Mouse (Mus musculus) stomach, postnatal 0 days (tissue): Measurements from ENCODE around the gene Eif5a2. TPM values are rescaled to one million over a fixed set of nuclear protein-coding genes. Genes with fewer than 3 reads are reported as not detected.

Experiments used
- ATAC-seq: fragments of 200-750 bp; cut with Nextera tagmentation; 2 replicates; pipeline ENCODE4 v1.8.0; 2017; ENCODE audit not compliant: low FRiP score, low TSS enrichment
- DNase-seq: peaks from one replicate; pipeline ENCODE4 v3.0.0-alpha.2; 2016; ENCODE audit warnings: low spot score
- H3K27ac ChIP-seq: fragments of 300-500 bp; sonication (generic); replicated peaks from 2 replicates; pipeline ENCODE4 v1.5.1; 2014; ENCODE audit warnings: mild to moderate bottlenecking, control low read depth
- H3K27me3 ChIP-seq: fragments of 300-500 bp; sonication (generic); 2 replicates; pipeline ENCODE4 v1.6.1; 2014; ENCODE audit warnings: low read length; ENCODE audit not compliant: control insufficient read depth, insufficient read depth
- H3K36me3 ChIP-seq: fragments of 300-500 bp; sonication (generic); 2 replicates; pipeline ENCODE4 v1.6.1; 2014; ENCODE audit warnings: low read length, mixed read lengths; ENCODE audit not compliant: control insufficient read depth, insufficient read depth
- H3K4me1 ChIP-seq: fragments of 300-500 bp; sonication (generic); replicated peaks from 2 replicates; pipeline ENCODE4 v1.6.1; 2014; ENCODE audit warnings: antibody characterized with exemption; ENCODE audit not compliant: control insufficient read depth, insufficient read depth
- H3K4me2 ChIP-seq: fragments of 300-500 bp; sonication (generic); replicated peaks from 2 replicates; pipeline ENCODE4 v1.6.1; 2014; ENCODE audit warnings: low read depth, mild to moderate bottlenecking, control low read depth, moderate library complexity
- H3K4me3 ChIP-seq: fragments of 300-500 bp; sonication (generic); 2 replicates; pipeline ENCODE4 v1.5.1; 2014; ENCODE audit warnings: low read depth, low read length, control low read depth
- H3K9ac ChIP-seq: fragments of 300-500 bp; sonication (generic); 2 replicates; pipeline ENCODE4 v1.6.1; 2014; ENCODE audit warnings: mild to moderate bottlenecking, low read length, control low read depth, mixed read lengths
- H3K9me3 ChIP-seq: fragments of 300-500 bp; sonication (generic); 2 replicates; pipeline ENCODE4 v1.6.1; 2016; ENCODE audit warnings: low read length; ENCODE audit not compliant: control insufficient read depth
- CTCF ChIP-seq: IDR thresholded peaks from 2 replicates; pipeline ENCODE4 v1.5.1; 2016; ENCODE audit warnings: antibody characterized with exemption, low read depth, mild to moderate bottlenecking, moderate library complexity
- EP300 ChIP-seq: optimal IDR thresholded peaks from 2 replicates; pipeline ENCODE3; 2016; ENCODE audit warnings: antibody characterized with exemption
- WGBS: fragments of 180-500 bp; shearing (Covaris S2); extraction: QIAGEN DNeasy Blood & Tissue Kit; methylation state at CpG from one replicate; pipeline ENCODE4 v1.1.7; 2014; 5-methylcytosine and 5-hydroxymethylcytosine counted together
- polyA plus RNA-seq: library from polyadenylated mRNA; unstranded; fragments of >200 nt; fragmentation: Nextera tagmentation; extraction: Ambion mirVana; gene quantifications from 2 replicates; pipeline ENCODE4 v1.2.1, GENCODE M21; 2015

Eif5a2 gene
- polyA plus RNA-seq, 1 experiment from 2014 or later = 1.5 TPM

GRCm38 (mm10) chr3:28781848-28782247 lies 772 bp downstream of the Eif5a2 start:
- no peak overlapping the region for H3K27ac ChIP-seq
- no peaks in the 10 kb centered on the region for H3K27me3 ChIP-seq
- TF ChIP-seq CTCF (no peak), EP300 (no peak)
- 24% methylated on average over 14 of the region's 14 CpGs for WGBS
- ATAC-seq = no peak
- H3K36me3 ChIP-seq = no peaks in the 10 kb centered on the region
- peak overlapping the region; percentile 99 for H3K4me2 ChIP-seq
- peak overlapping the region; percentile 68 for H3K9ac ChIP-seq
- H3K4me1 ChIP-seq = no peaks in the 10 kb centered on the region
- DNase-seq = no peak
- no peaks in the 10 kb centered on the region for H3K9me3 ChIP-seq
- peak overlapping the region; percentile 63 for H3K4me3 ChIP-seq

- ATAC-seq = no peak
- Histone ChIP-seq H3K4me1 (no peaks in the 10 kb centered on the region), H3K4me3 (no peak overlapping the region), H3K4me2 (no peak overlapping the region), H3K36me3 (no peaks in the 10 kb centered on the region), H3K27me3 (no peaks in the 10 kb centered on the region), H3K9ac (no peak overlapping the region), H3K27ac (no peak overlapping the region), H3K9me3 (no peaks in the 10 kb centered on the region)
- TF ChIP-seq CTCF (no peak), EP300 (no peak)
- WGBS = 83% methylated on average over 2 of the region's 2 CpGs
- DNase-seq = no peak
Observed at GRCm38 (mm10) chr3:28784176-28784575, 3.1 kb downstream of the Eif5a2 start.

- Histone ChIP-seq H3K36me3 (no peaks in the 10 kb centered on the region), H3K4me2 (no peak overlapping the region), H3K9me3 (no peaks in the 10 kb centered on the region), H3K4me1 (no peaks in the 10 kb centered on the region), H3K9ac (no peak overlapping the region), H3K27me3 (no peaks in the 10 kb centered on the region), H3K27ac (no peak overlapping the region), H3K4me3 (no peak overlapping the region)
- DNase-seq (no peak), ATAC-seq (no peak)
- WGBS = 82% methylated on average over 7 of the region's 7 CpGs
- TF ChIP-seq CTCF (no peak), EP300 (no peak)
Observed at GRCm38 (mm10) chr3:28794835-28795234, 13.8 kb downstream of the Eif5a2 start.

GRCm38 (mm10) chr3:28805301-28806097 lies 24.4 kb downstream of the Eif5a2 start, which contains the start of gene Rpl22l1:
Rpl22l1 (plus strand) TSS chr3:28805436.
- WGBS = under 1% methylated on average over 70 of the region's 72 CpGs
- peak; percentile 99 for DNase-seq
- ATAC-seq = peak; percentile 100
- Histone ChIP-seq H3K9ac (peak within 1 kb of the TSS; percentile 91), H3K27me3 (no peaks in the 10 kb centered on the region), H3K9me3 (no peaks in the 10 kb centered on the region), H3K4me1 (no peaks in the 10 kb centered on the region; the same call in 1 of the 2 replicates), H3K27ac (peak within 1 kb of the TSS; percentile 88), H3K4me3 (peak within 1 kb of the TSS; percentile 85), H3K36me3 (no peaks in the 10 kb centered on the region), H3K4me2 (peak within 1 kb of the TSS; percentile 60)
- TF ChIP-seq CTCF (no peak), EP300 (peak; percentile 58)

- WGBS = 85% methylated on average over 4 of the region's 4 CpGs
- Histone ChIP-seq H3K27me3 (no peaks in the 10 kb centered on the region), H3K4me3 (no peak overlapping the region), H3K27ac (no peak overlapping the region), H3K9me3 (no peaks in the 10 kb centered on the region), H3K9ac (no peak overlapping the region), H3K4me2 (no peak overlapping the region), H3K4me1 (no peaks in the 10 kb centered on the region; the same call in 1 of the 2 replicates), H3K36me3 (no peaks in the 10 kb centered on the region)
- no peak for TF ChIP-seq EP300
- no peak for TF ChIP-seq CTCF
- DNase-seq = no peak
- no peak for ATAC-seq
Observed at GRCm38 (mm10) chr3:28808039-28808643, 27.1 kb downstream of the Eif5a2 start.

GRCm38 (mm10) chr3:28811441-28811840 lies 30.4 kb downstream of the Eif5a2 start:
- ATAC-seq (no peak), DNase-seq (no peak)
- WGBS = 66% methylated on average over 4 of the region's 4 CpGs
- H3K9ac ChIP-seq = no peak overlapping the region
- H3K27ac ChIP-seq = no peak overlapping the region
- H3K4me2 ChIP-seq = no peak overlapping the region
- H3K36me3 ChIP-seq = no peaks in the 10 kb centered on the region
- H3K4me1 ChIP-seq = no peaks in the 10 kb centered on the region
- no peaks in the 10 kb centered on the region for H3K9me3 ChIP-seq
- no peaks in the 10 kb centered on the region for H3K27me3 ChIP-seq
- H3K4me3 ChIP-seq = no peak overlapping the region
- TF ChIP-seq CTCF (no peak), EP300 (no peak)
